Mouse (Mus musculus): ENCODE measurements at regions not wholly inside any gene's neighbourhood (a gene's known extent, or its start where the extent isn't known, plus 50 kb on each side); places are given as distances from the start of the nearest gene placed in this dataset.
"Not testable (repeated sequence)": the region's sequence is repeated elsewhere in the genome, so short reads cannot be mapped to it uniquely, and the experiment has no call there.

DNA sequence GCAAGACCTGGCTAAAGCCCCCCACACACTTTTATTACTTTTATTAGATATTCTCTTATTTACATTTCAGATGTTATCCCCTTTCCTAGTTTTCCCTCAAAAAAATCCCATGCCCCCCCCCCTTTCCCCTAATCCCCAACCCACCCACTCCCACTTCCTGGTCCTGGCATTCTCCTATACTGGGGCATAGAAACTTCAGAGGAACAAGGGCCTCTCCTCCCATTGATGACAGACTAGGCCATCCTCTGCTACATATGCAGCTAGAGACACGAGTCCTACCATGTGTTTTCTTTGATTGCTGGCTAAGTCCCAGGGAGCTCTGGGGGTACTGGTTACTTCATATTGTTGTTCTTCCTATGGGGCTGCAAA is 116.8 kb downstream of the Rfpl4b start:
- WGBS, result 52% methylated on average over 1 of the region's 1 CpGs
- H3K4me3 ChIP-seq (replicated peaks; ENCODE audit: insufficient read depth, low read depth, low read length); DNase-seq; H3K27me3 ChIP-seq (ENCODE audit: control insufficient read depth, insufficient read depth, low read length); H3K27ac ChIP-seq (ENCODE audit: insufficient read depth, low read length); H3K4me1 ChIP-seq (ENCODE audit: control insufficient read depth, insufficient read depth, low read length): not testable (repeated sequence)

DNA sequence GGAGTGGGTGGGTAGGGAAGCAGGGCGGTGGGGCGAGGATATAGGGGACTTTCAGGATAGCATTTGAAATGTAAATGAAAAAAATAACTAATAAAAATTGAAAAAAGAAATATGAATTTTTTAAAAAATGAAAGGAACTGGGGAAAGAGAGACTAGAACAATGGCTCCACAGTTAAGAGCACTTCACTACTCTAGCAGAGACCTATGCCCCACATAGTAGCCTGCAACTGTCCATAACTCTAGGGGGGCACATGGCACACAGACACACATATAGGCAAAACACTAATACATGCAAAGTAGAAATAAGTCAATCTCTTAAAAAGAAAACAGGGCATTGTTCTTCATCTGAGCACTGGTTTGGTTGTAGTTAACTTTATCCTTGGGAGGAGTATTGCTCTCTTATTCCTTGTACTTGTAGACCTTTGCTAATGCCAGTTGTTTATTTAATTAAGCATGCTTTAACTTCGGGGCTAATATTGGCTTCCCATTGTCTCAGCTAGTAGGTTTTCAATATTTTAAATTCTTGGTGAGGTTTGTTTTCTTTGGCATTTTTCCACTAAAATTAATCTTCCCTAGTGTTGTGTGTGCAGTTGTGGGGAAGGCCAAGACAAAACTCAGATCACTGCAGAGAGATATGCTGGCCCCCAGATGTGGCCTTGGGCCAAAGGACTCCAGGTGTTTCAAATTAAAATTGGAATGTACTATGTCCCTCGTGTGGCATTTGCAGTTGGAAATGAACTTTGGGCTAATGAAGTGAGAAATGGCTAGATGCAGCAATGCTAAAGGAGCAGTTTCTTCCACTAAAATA is 117.4 kb downstream of the Rfpl4b start:
- no peaks in the 10 kb centered on the region for H3K4me1 ChIP-seq (ENCODE audit: control insufficient read depth, insufficient read depth, low read length)
- H3K27ac ChIP-seq (ENCODE audit: insufficient read depth, low read length), result no peak overlapping the region
- WGBS, result 62% methylated on average over 4 of the region's 4 CpGs
- DNase-seq, result no peak
- H3K4me3 ChIP-seq (replicated peaks; ENCODE audit: insufficient read depth, low read depth, low read length), result no peak overlapping the region
- TF ChIP-seq POLR2A (IDR thresholded peaks at IDR 0.05; ENCODE audit: borderline replicate concordance, insufficient read depth, low read length) (no peak), CTCF (IDR thresholded peaks at IDR 0.05; ENCODE audit: borderline replicate concordance, insufficient read depth, low read depth, low read length) (no peak)
- no peaks in the 10 kb centered on the region for H3K27me3 ChIP-seq (ENCODE audit: control insufficient read depth, insufficient read depth, low read length)

DNA sequence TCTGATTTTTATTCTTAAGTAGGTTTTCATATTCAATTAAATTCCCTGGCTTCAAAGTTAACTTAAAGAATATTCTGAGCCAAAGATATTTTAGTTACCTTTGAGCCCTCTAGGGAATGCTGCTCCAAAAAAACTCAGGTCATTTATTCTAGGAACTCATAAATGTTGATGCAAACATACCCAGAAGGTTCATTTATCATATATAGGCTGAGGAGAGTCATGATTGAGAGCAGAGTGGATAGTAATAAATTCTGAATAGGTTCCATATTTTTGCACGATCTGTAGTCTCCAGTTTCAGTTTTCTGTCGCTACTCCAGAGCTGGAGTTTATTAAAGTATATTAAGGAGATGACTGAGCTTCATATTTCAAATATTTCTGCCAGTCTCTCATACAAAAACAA is 144.1 kb downstream of the Rfpl4b start:
- Histone ChIP-seq H3K27ac (ENCODE audit: insufficient read depth, low read length) (no peak overlapping the region), H3K27me3 (ENCODE audit: control insufficient read depth, insufficient read depth, low read length) (no peaks in the 10 kb centered on the region), H3K4me1 (ENCODE audit: control insufficient read depth, insufficient read depth, low read length) (no peaks in the 10 kb centered on the region), H3K4me3 (replicated peaks; ENCODE audit: insufficient read depth, low read depth, low read length) (no peak overlapping the region)
- 91% methylated on average over 2 of the region's 2 CpGs for WGBS
- no peak for TF ChIP-seq CTCF (IDR thresholded peaks at IDR 0.05; ENCODE audit: borderline replicate concordance, insufficient read depth, low read depth, low read length)
- no peak for DNase-seq

DNA sequence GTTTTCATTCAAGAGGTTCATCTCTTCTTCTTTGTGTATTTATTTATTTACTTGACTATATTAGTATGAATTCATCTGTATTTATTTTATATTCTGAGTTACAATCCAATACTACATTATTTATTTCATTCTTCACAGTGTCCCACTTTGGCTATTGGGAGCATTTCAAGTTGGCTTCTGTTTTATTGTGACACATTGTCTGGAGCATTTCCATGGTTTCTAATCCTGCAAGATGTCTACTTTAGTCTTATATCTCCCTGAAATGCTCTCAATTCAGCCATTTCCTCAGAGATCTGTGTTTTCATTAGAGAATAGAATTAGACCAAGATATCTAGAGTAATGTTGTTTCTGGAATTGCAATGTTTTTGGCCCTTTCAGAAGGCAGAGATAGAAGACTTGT is 153.0 kb downstream of the Rfpl4b start:
- Histone ChIP-seq H3K27me3 (ENCODE audit: control insufficient read depth, insufficient read depth, low read length) (no peaks in the 10 kb centered on the region), H3K27ac (ENCODE audit: insufficient read depth, low read length) (no peak overlapping the region), H3K4me1 (ENCODE audit: control insufficient read depth, insufficient read depth, low read length) (no peaks in the 10 kb centered on the region; the same call in 1 of the 2 replicates), H3K4me3 (replicated peaks; ENCODE audit: insufficient read depth, low read depth, low read length) (no peak overlapping the region)
- TF ChIP-seq CTCF (IDR thresholded peaks at IDR 0.05; ENCODE audit: borderline replicate concordance, insufficient read depth, low read depth, low read length), result no peak
- TF ChIP-seq POLR2A (IDR thresholded peaks at IDR 0.05; ENCODE audit: borderline replicate concordance, insufficient read depth, low read length), result no peak
- peak in 1 of 2 experiments; percentile 80 for DNase-seq

DNA sequence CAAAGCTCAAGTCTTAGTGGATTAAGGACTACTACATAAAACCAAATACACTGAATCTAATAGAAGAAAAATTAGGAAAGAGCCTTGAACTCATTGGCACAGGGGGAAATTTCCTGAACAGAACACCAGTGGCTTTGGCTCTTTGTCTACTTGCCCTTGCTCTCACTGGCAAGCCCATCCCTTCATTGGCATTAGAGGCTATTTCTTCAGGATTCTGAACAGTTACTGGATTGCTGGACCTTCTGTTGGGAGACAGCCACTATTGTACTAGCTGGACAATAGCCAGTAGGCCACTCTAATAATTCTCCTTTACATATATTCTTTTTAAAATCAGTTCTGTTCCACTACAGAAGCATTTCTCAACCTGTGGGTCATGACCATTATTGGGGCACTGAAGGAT is 153.7 kb downstream of the Rfpl4b start:
- no peak for TF ChIP-seq POLR2A (IDR thresholded peaks at IDR 0.05; ENCODE audit: borderline replicate concordance, insufficient read depth, low read length)
- TF ChIP-seq CTCF (IDR thresholded peaks at IDR 0.05; ENCODE audit: borderline replicate concordance, insufficient read depth, low read depth, low read length), result no peak
- DNase-seq, result peak; percentile 15 to 71
- Histone ChIP-seq H3K27ac (ENCODE audit: insufficient read depth, low read length) (no peak overlapping the region), H3K4me1 (ENCODE audit: control insufficient read depth, insufficient read depth, low read length) (no peaks in the 10 kb centered on the region; the same call in 1 of the 2 replicates), H3K27me3 (ENCODE audit: control insufficient read depth, insufficient read depth, low read length) (no peaks in the 10 kb centered on the region), H3K4me3 (replicated peaks; ENCODE audit: insufficient read depth, low read depth, low read length) (no peak overlapping the region)

DNA sequence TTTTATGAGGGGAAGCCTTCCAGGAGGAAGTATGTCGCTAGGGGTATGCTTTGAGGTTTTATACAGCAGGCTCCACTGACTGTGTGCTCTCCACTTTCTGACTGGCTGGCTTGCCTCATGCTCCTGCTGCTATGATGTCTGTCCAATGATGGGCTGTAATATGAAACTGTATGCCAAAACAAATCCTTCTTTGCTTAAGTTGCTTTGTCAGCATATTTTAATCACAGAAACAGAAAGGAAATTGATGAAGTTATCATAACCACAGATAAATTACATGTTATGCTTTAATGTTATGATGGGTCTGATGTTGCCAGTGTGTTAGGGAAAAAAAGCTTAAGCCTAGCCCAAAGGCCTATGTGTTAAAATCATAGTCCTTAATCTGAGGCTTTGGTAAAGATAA is 185.9 kb downstream of the Rfpl4b start:
- no peak for TF ChIP-seq CTCF (IDR thresholded peaks at IDR 0.05; ENCODE audit: borderline replicate concordance, insufficient read depth, low read depth, low read length)
- TF ChIP-seq POLR2A (IDR thresholded peaks at IDR 0.05; ENCODE audit: borderline replicate concordance, insufficient read depth, low read length), result no peak
- Histone ChIP-seq H3K4me1 (ENCODE audit: control insufficient read depth, insufficient read depth, low read length) (no peaks in the 10 kb centered on the region), H3K4me3 (replicated peaks; ENCODE audit: insufficient read depth, low read depth, low read length) (no peak overlapping the region), H3K27me3 (ENCODE audit: control insufficient read depth, insufficient read depth, low read length) (no peaks in the 10 kb centered on the region), H3K27ac (ENCODE audit: insufficient read depth, low read length) (no peak overlapping the region)
- WGBS, result 23% methylated on average over 1 of the region's 1 CpGs
- DNase-seq, result no peak

DNA sequence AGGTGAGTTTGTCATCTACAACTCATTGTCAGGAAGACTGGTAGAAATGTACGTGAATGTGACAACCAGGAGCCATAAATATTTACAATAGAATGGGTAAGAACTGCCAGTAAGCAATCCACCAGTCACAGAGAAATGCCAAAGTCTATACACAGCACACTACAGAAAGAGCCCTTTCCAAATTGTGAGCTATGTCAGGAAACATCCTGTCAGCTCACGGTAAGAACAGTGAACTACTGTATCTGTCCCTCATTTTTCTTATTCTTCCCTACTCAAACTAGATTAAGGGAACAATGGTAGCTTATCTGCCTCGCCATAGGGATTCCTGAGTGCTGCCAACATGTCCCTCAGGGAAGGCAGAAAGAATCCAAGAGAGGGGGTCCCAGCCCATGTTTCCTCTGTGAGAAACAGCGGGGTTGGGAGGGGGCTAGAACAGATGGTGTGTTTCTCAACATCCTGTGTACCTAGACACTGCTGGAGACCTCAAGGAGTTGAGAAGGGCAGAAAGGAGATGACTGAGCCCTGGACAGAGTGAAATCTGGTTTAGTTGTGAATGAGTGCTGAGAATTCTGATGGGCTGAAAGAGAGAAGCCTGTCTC is 191.6 kb downstream of the Rfpl4b start:
- DNase-seq, result no peak
- Histone ChIP-seq H3K4me1 (ENCODE audit: control insufficient read depth, insufficient read depth, low read length) (no peaks in the 10 kb centered on the region), H3K27ac (ENCODE audit: insufficient read depth, low read length) (no peak overlapping the region), H3K4me3 (replicated peaks; ENCODE audit: insufficient read depth, low read depth, low read length) (no peak overlapping the region), H3K27me3 (ENCODE audit: control insufficient read depth, insufficient read depth, low read length) (no peaks in the 10 kb centered on the region)
- TF ChIP-seq CTCF (IDR thresholded peaks at IDR 0.05; ENCODE audit: borderline replicate concordance, insufficient read depth, low read depth, low read length), result no peak
- no peak for TF ChIP-seq POLR2A (IDR thresholded peaks at IDR 0.05; ENCODE audit: borderline replicate concordance, insufficient read depth, low read length)
- 36% methylated on average over 4 of the region's 4 CpGs for whole genome bisulfite sequencing

DNA sequence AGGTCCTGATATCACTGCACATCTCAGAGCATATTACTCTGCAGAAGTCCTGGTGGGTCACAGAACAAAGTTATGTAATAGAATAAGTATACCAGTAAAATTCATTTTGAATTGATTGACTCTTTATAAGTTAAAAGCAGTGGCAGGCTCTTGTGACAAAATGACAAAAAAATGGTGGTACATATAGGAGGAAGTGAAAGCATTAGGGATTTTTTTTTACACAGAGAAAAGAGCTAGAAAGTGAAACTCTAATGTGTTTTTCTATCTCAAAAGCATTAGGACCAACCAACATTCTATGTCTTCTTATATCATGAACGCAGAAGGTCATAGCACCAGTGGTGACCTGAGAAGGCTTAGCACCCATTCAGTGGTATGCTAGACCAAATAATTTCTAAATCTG is 198.2 kb downstream of the Rfpl4b start:
- no peak overlapping the region for H3K4me3 ChIP-seq (replicated peaks; ENCODE audit: insufficient read depth, low read depth, low read length)
- no peak overlapping the region for H3K27ac ChIP-seq (ENCODE audit: insufficient read depth, low read length)
- no peaks in the 10 kb centered on the region for H3K4me1 ChIP-seq (ENCODE audit: control insufficient read depth, insufficient read depth, low read length)
- no peaks in the 10 kb centered on the region for H3K27me3 ChIP-seq (ENCODE audit: control insufficient read depth, insufficient read depth, low read length)
- 98% methylated on average over 1 of the region's 1 CpGs for WGBS
- TF ChIP-seq CTCF (IDR thresholded peaks at IDR 0.05; ENCODE audit: borderline replicate concordance, insufficient read depth, low read depth, low read length), result no peak
- TF ChIP-seq POLR2A (IDR thresholded peaks at IDR 0.05; ENCODE audit: borderline replicate concordance, insufficient read depth, low read length), result no peak
- DNase-seq, result no peak

Data from cerebellum, adult 2 months (tissue).